Mouse (Mus musculus) myocyte (in vitro differentiated cells): ENCODE measurements at regions not wholly inside any gene's neighbourhood (a gene's known extent, or its start where the extent isn't known, plus 50 kb on each side); places are given as distances from the start of the nearest gene placed in this dataset.

Experiments
- H3K27me3 ChIP-seq: one replicate; pipeline ENCODE4 v1.6.1; 2011; ENCODE audit not compliant: control insufficient read depth, insufficient read depth, insufficient read length
- H3K36me3 ChIP-seq: one replicate; pipeline ENCODE4 v1.6.1; 2011; ENCODE audit not compliant: control insufficient read depth, insufficient read depth
- H3K4me2 ChIP-seq: one replicate; pipeline ENCODE4 v1.6.1; 2011; ENCODE audit warnings: low read depth, control low read depth
- H3K4me3 ChIP-seq: one replicate; pipeline ENCODE4 v1.5.1; 2011; ENCODE audit warnings: mild to moderate bottlenecking, control low read depth, moderate library complexity
- H3K79me2 ChIP-seq: one replicate; pipeline ENCODE4 v1.6.1; 2011; ENCODE audit not compliant: control insufficient read depth, insufficient read depth
- H3ac ChIP-seq: one replicate; pipeline ENCODE4 v1.6.1; 2011; ENCODE audit not compliant: control insufficient read depth, insufficient read length
- CEBPB ChIP-seq: IDR thresholded peaks from 2 replicates; pipeline ENCODE4 v1.6.1; 2011; ENCODE audit warnings: mild to moderate bottlenecking, moderate library complexity; ENCODE audit not compliant: poor library complexity, insufficient read depth, severe bottlenecking
- E2F4 ChIP-seq: IDR thresholded peaks from one replicate; pipeline ENCODE4 v1.6.1; 2011; ENCODE audit warnings: mild to moderate bottlenecking, control low read depth, moderate library complexity; ENCODE audit not compliant: insufficient read depth
- MAX ChIP-seq: IDR thresholded peaks from one replicate; pipeline ENCODE4 v1.6.1; 2011; ENCODE audit warnings: low read depth, mild to moderate bottlenecking, control low read depth
- MYOD1 ChIP-seq, 3 experiments: IDR thresholded peaks; one replicate each; pipeline ENCODE4 v1.6.1; 2011; ENCODE audit warnings: control low read depth in 2 of 3, low read depth in 2 of 3, mild to moderate bottlenecking in 2 of 3, moderate library complexity in 1 of 3; ENCODE audit not compliant: insufficient read length in 2 of 3, control insufficient read depth in 1 of 3
- MYOG ChIP-seq, 3 experiments: IDR thresholded peaks; one replicate each; pipeline ENCODE4 v1.6.1; 2011; ENCODE audit warnings: control low read depth in 2 of 3, low read depth in 2 of 3, mild to moderate bottlenecking in 2 of 3; ENCODE audit not compliant: insufficient read length in 2 of 3, control insufficient read depth in 1 of 3, insufficient read depth in 1 of 3
- POLR2A ChIP-seq: IDR thresholded peaks from one replicate; pipeline ENCODE4 v1.6.1; 2011; ENCODE audit warnings: low read depth, mild to moderate bottlenecking, control low read depth, moderate library complexity; ENCODE audit not compliant: insufficient read length
- POLR2AphosphoS2 ChIP-seq: IDR thresholded peaks from one replicate; pipeline ENCODE4 v1.6.1; 2011; ENCODE audit warnings: low read depth, control low read depth; ENCODE audit not compliant: insufficient read length
- REST ChIP-seq: IDR thresholded peaks from one replicate; pipeline ENCODE4 v1.6.1; 2011; ENCODE audit warnings: mild to moderate bottlenecking, control low read depth, moderate library complexity; ENCODE audit not compliant: insufficient read depth, insufficient read length
- SRF ChIP-seq: IDR thresholded peaks from one replicate; pipeline ENCODE4 v1.6.1; 2011; ENCODE audit warnings: low read depth; ENCODE audit not compliant: control insufficient read depth, insufficient read length
- TCF12 ChIP-seq: IDR thresholded peaks from one replicate; pipeline ENCODE4 v1.6.1; 2011; ENCODE audit warnings: mild to moderate bottlenecking, control low read depth; ENCODE audit not compliant: poor library complexity, insufficient read depth, severe bottlenecking
- TCF3 ChIP-seq: IDR thresholded peaks from one replicate; pipeline ENCODE4 v1.6.1; 2011; ENCODE audit warnings: low read depth, control low read depth; ENCODE audit not compliant: insufficient read length
- USF1 ChIP-seq: IDR thresholded peaks from one replicate; pipeline ENCODE4 v1.6.1; 2011; ENCODE audit warnings: low read depth, mild to moderate bottlenecking, control low read depth, moderate library complexity

- Histone ChIP-seq H3K36me3 (no peaks in the 10 kb centered on the region), H3K79me2 (no peaks in the 10 kb centered on the region), H3K4me2 (no peak overlapping the region), H3ac (no peak overlapping the region), H3K27me3 (no peaks in the 10 kb centered on the region), H3K4me3 (no peak overlapping the region)
- TF ChIP-seq TCF3: no peak
- no peak for TF ChIP-seq POLR2A
- TF ChIP-seq TCF12: no peak
- no peak for TF ChIP-seq MAX
- TF ChIP-seq REST: no peak
- TF ChIP-seq SRF: no peak
- TF ChIP-seq E2F4: no peak
- TF ChIP-seq CEBPB: no peak
- no peak for TF ChIP-seq USF1
- TF ChIP-seq POLR2AphosphoS2: no peak
- TF ChIP-seq MYOD1 (IDR thresholded peaks at IDR 0.05; ENCODE audit: control insufficient read depth in 1 of 3, insufficient read length in 2 of 3, low read depth in 2 of 3): no peak
- TF ChIP-seq MYOG (IDR thresholded peaks at IDR 0.05; ENCODE audit: control insufficient read depth in 1 of 3, insufficient read depth in 1 of 3, insufficient read length in 2 of 3, low read depth in 2 of 3): no peak
These were observed 235.6 kb upstream of the Id2 start for GRCm38 (mm10) chr12:25332384-25333035.

GRCm38 (mm10) chr12:25330004-25330708 lies 233.2 kb upstream of the Id2 start:
- H3ac ChIP-seq: no peak overlapping the region
- TF ChIP-seq POLR2A: no peak
- TF ChIP-seq E2F4: no peak
- TF ChIP-seq USF1: no peak
- TF ChIP-seq MAX: no peak
- TF ChIP-seq POLR2AphosphoS2: no peak
- TF ChIP-seq TCF12: no peak
- TF ChIP-seq CEBPB: no peak
- no peak for TF ChIP-seq MYOG (IDR thresholded peaks at IDR 0.05; ENCODE audit: control insufficient read depth in 1 of 3, insufficient read depth in 1 of 3, insufficient read length in 2 of 3, low read depth in 2 of 3)
- no peak for TF ChIP-seq SRF
- TF ChIP-seq MYOD1 (IDR thresholded peaks at IDR 0.05; ENCODE audit: control insufficient read depth in 1 of 3, insufficient read length in 2 of 3, low read depth in 2 of 3): no peak
- TF ChIP-seq REST: no peak
- TF ChIP-seq TCF3: no peak
- H3K79me2 ChIP-seq: no peaks in the 10 kb centered on the region
- H3K4me2 ChIP-seq: no peak overlapping the region
- no peak overlapping the region for H3K4me3 ChIP-seq
- no peaks in the 10 kb centered on the region for H3K36me3 ChIP-seq
- H3K27me3 ChIP-seq: no peaks in the 10 kb centered on the region

- TF ChIP-seq E2F4 (no peak), TCF12 (no peak), POLR2AphosphoS2 (no peak), MAX (no peak), CEBPB (no peak)
- no peak overlapping the region for H3K4me3 ChIP-seq
- H3ac ChIP-seq: no peak overlapping the region
- H3K4me2 ChIP-seq: no peak overlapping the region
- no peaks in the 10 kb centered on the region for H3K27me3 ChIP-seq
- H3K79me2 ChIP-seq: no peaks in the 10 kb centered on the region
- no peaks in the 10 kb centered on the region for H3K36me3 ChIP-seq
These were observed 229.0 kb upstream of the Id2 start for GRCm38 (mm10) chr12:25325901-25326300.

GRCm38 (mm10) chr12:25323171-25323570 lies 226.2 kb upstream of the Id2 start:
- H3K79me2 ChIP-seq: no peaks in the 10 kb centered on the region
- H3K27me3 ChIP-seq: no peaks in the 10 kb centered on the region
- H3ac ChIP-seq: no peak overlapping the region
- no peak overlapping the region for H3K4me3 ChIP-seq
- no peak overlapping the region for H3K4me2 ChIP-seq
- no peaks in the 10 kb centered on the region for H3K36me3 ChIP-seq
- TF ChIP-seq SRF: no peak
- TF ChIP-seq REST: no peak
- TF ChIP-seq E2F4: no peak

- no peaks in the 10 kb centered on the region for H3K27me3 ChIP-seq
- no peak overlapping the region for H3K4me3 ChIP-seq
- H3ac ChIP-seq: no peak overlapping the region
- no peaks in the 10 kb centered on the region for H3K36me3 ChIP-seq
- no peaks in the 10 kb centered on the region for H3K79me2 ChIP-seq
- TF ChIP-seq TCF3 (no peak), USF1 (no peak), REST (no peak), POLR2AphosphoS2 (no peak), SRF (no peak), MYOG (IDR thresholded peaks at IDR 0.05; ENCODE audit: control insufficient read depth in 1 of 3, insufficient read depth in 1 of 3, insufficient read length in 2 of 3, low read depth in 2 of 3) (no peak), MYOD1 (IDR thresholded peaks at IDR 0.05; ENCODE audit: control insufficient read depth in 1 of 3, insufficient read length in 2 of 3, low read depth in 2 of 3) (no peak), TCF12 (no peak), E2F4 (no peak), CEBPB (no peak), MAX (no peak), POLR2A (no peak)
- H3K4me2 ChIP-seq: no peak overlapping the region
These were observed 223.4 kb upstream of the Id2 start for GRCm38 (mm10) chr12:25320262-25320767.
